Mouse (Mus musculus) kidney, adult 2 months (tissue): ENCODE data around the gene Gtf2i. TPM values are rescaled to one million over a fixed set of nuclear protein-coding genes. Genes with fewer than 3 reads are reported as not detected.
"Not testable (repeated sequence)": the region's sequence is repeated elsewhere in the genome, so short reads cannot be mapped to it uniquely, and the experiment has no call there.

ENCODE experiments used
- DNase-seq: peaks from one replicate; pipeline ENCODE4 v3.0.0; 2021
- H3K27ac ChIP-seq: fragments of 200-500 bp; 2 replicates; pipeline ENCODE4 v1.5.1; 2012; ENCODE audit warnings: low read depth, low read length, control low read depth, inconsistent platforms; ENCODE audit not compliant: insufficient read depth
- H3K27me3 ChIP-seq: fragments of 200-500 bp; replicated peaks from 2 replicates; pipeline ENCODE4 v1.6.1; 2012; ENCODE audit warnings: mild to moderate bottlenecking, moderate library complexity, low read length, inconsistent platforms; ENCODE audit not compliant: control insufficient read depth, insufficient read depth
- H3K36me3 ChIP-seq: fragments of 200-500 bp; 2 replicates; pipeline ENCODE4 v1.6.1; 2012; ENCODE audit warnings: mild to moderate bottlenecking, moderate library complexity, low read length, inconsistent platforms; ENCODE audit not compliant: control insufficient read depth, insufficient read depth
- H3K4me1 ChIP-seq: fragments of 200-500 bp; 2 replicates; pipeline ENCODE4 v1.6.1; 2011; ENCODE audit warnings: low read length; ENCODE audit not compliant: control insufficient read depth, insufficient read depth
- H3K4me3 ChIP-seq: fragments of 200-500 bp; 2 replicates; pipeline ENCODE4 v1.5.1; 2011; ENCODE audit warnings: mild to moderate bottlenecking, low read depth, low read length, control low read depth; ENCODE audit not compliant: insufficient read depth
- CTCF ChIP-seq: fragments of 200-500 bp; conservative IDR thresholded peaks from 2 replicates; pipeline ENCODE4 v1.5.1; 2011; ENCODE audit warnings: low read depth, mild to moderate bottlenecking, control low read depth, low read length, moderate library complexity, mixed read lengths; ENCODE audit not compliant: insufficient read depth, insufficient read length
- POLR2A ChIP-seq: fragments of 200-500 bp; IDR thresholded peaks from one replicate; pipeline ENCODE4 v1.6.1; 2011; ENCODE audit warnings: low read depth, low read length, control low read depth
- WGBS: fragments of 180-500 bp; shearing (Covaris S2); methylation state at CpG from one replicate; pipeline ENCODE4 v1.1.7; 2018; 5-methylcytosine and 5-hydroxymethylcytosine counted together
- polyA plus RNA-seq: library from polyadenylated mRNA; depleted of rRNA; stranded (reverse); fragments of >200 nt; gene quantifications from 2 replicates; pipeline ENCODE4 v1.2.3, GENCODE M21; 2012

The Gtf2i gene
- polyA plus RNA-seq, 1 experiment = 103 TPM

DNA sequence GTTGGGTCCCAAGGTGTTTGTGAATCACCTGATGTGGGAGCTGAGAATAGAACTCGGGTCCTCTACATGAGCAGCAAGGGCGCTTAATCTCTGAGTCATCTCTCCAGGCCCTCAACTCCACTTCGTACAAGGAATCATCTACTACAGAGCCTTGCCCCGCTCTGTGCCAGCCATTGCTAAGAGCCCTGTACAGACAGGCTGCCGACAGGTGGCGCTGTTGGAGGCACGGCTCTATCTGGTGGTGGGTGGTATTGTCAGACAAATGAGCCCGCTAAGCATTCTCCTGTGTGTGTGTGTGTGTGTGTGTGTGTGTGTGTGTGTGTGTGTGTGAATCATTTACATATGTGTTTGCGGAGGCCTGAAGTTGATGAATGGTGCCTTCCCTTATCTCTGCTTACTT is 30.9 kb upstream of the Gtf2i start:
- WGBS = 83% methylated on average over 9 of the region's 9 CpGs
- H3K27me3 ChIP-seq = no peaks in the 10 kb centered on the region
- H3K36me3 ChIP-seq = no peaks in the 10 kb centered on the region
- TF ChIP-seq CTCF (peak; percentile 48), POLR2A (no peak)
- no peak overlapping the region for H3K4me3 ChIP-seq
- H3K27ac ChIP-seq = no peak overlapping the region
- H3K4me1 ChIP-seq = no peaks in the 10 kb centered on the region
- DNase-seq = no peak

- H3K36me3 ChIP-seq = no peaks in the 10 kb centered on the region
- H3K27ac ChIP-seq = no peak overlapping the region
- H3K27me3 ChIP-seq = no peaks in the 10 kb centered on the region
- H3K4me3 ChIP-seq = no peak overlapping the region
- no peak for DNase-seq
- TF ChIP-seq CTCF = no peak
- no peak for TF ChIP-seq POLR2A
- H3K4me1 ChIP-seq = 0 out of 2 replicates have a peak, but pooled peaks cover 4% of the 10 kb centered on the region
- WGBS = 84% methylated on average over 8 of the region's 8 CpGs
Measured at GRCm38 (mm10) chr5:134344076-134344475, 29.5 kb upstream of the Gtf2i start.

- H3K36me3 ChIP-seq, H3K27ac ChIP-seq, H3K27me3 ChIP-seq, H3K4me3 ChIP-seq, DNase-seq, H3K4me1 ChIP-seq: not testable (repeated sequence)
- 77% methylated on average over 4 of the region's 4 CpGs for WGBS
Measured at GRCm38 (mm10) chr5:134343530-134343929, 29.0 kb upstream of the Gtf2i start.

GRCm38 (mm10) chr5:134342503-134343205 is 28.1 kb upstream of the Gtf2i start:
- no peaks in the 10 kb centered on the region for H3K36me3 ChIP-seq
- TF ChIP-seq POLR2A (no peak), CTCF (no peak)
- 0 out of 2 replicates have a peak, but pooled peaks cover 4% of the 10 kb centered on the region for H3K4me1 ChIP-seq
- 0 out of 2 replicates have a peak overlapping the region, but pooled peaks have one; percentile 2 for H3K27ac ChIP-seq
- peak overlapping the region; percentile 32; the same call in 1 of the 2 replicates for H3K4me3 ChIP-seq
- H3K27me3 ChIP-seq = no peaks in the 10 kb centered on the region
- 61% methylated on average over 18 of the region's 18 CpGs for WGBS
- DNase-seq = peak; percentile 41

DNA sequence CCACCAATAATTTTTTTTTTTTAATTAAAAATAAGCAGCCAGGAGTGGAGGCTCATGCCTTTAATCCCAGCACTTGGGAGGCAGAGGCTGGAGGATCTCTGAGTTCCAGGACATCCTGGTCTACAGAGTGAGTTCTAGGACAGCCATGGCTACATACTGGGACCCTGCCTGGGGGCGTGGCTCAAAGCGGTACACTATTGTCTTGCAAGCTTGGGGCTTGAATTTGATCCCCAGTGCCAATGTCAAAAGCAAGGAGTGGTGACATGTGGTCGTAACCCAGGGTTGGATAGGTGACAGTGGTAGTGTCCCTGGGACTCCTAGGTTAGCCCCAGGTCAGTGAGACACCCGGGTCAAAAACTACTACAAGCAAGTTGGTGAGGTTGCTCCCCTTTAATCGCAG is 27.2 kb upstream of the Gtf2i start:
- Histone ChIP-seq H3K27me3 (no peaks in the 10 kb centered on the region), H3K27ac (no peak overlapping the region), H3K4me3 (no peak overlapping the region), H3K4me1 (0 out of 2 replicates have a peak, but pooled peaks cover 4% of the 10 kb centered on the region), H3K36me3 (no peaks in the 10 kb centered on the region)
- no peak for DNase-seq
- 91% methylated on average over 5 of the region's 5 CpGs for WGBS
- no peak for TF ChIP-seq POLR2A
- no peak for TF ChIP-seq CTCF

DNA sequence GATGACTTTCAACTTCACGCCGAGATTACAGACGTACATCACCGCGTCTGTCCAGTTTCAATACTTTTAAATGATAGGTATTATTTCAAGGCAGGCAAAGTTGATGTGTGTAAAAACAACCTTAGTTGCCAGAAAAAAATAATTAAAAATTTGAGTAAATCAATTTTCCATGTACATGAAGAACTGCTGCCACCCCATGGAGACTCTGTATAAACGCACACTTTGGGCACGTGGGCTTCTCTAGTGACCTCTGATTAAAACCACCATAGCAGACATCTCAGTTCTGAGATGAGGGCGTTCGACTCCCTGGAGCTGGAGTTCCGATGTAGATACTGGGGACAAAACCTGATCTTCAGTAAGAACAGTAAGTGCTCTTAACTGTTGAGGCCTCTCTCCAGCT is 26.8 kb upstream of the Gtf2i start:
- no peak overlapping the region for H3K27ac ChIP-seq
- H3K4me1 ChIP-seq = 0 out of 2 replicates have a peak, but pooled peaks cover 4% of the 10 kb centered on the region
- no peaks in the 10 kb centered on the region for H3K27me3 ChIP-seq
- H3K4me3 ChIP-seq = no peak overlapping the region
- DNase-seq = peak; percentile 29
- H3K36me3 ChIP-seq = no peaks in the 10 kb centered on the region
- 46% methylated on average over 10 of the region's 10 CpGs for WGBS
- TF ChIP-seq CTCF (peak; percentile 56), POLR2A (no peak)

- Histone ChIP-seq H3K4me3 (no peak overlapping the region), H3K27me3 (no peaks in the 10 kb centered on the region), H3K36me3 (no peaks in the 10 kb centered on the region), H3K4me1 (0 out of 2 replicates have a peak, but pooled peaks cover 4% of the 10 kb centered on the region), H3K27ac (no peak overlapping the region)
- TF ChIP-seq CTCF (no peak), POLR2A (no peak)
- 32% methylated on average over 6 of the region's 6 CpGs for WGBS
- DNase-seq = peak; percentile 57
Measured at GRCm38 (mm10) chr5:134340101-134340522, 25.6 kb upstream of the Gtf2i start.

DNA sequence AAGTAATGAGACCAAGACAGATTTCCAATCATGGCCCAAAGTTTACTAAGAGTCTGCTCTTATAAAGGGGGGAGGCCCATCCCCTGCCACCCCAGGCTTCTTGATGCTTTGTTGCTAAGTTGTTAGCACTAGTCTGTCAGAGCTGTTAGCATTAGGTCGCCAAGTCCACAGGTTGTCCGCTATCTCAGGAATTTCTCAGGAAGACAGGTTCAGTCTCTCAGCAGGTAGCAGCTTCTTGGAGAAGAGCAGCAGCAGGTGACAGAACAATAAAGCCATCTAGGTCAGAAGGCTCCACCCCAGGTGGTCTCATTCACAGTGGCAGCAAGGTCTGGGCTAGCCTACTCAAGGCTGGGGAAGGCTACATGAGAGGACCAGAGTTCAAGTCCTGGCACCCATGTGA is 22.5 kb upstream of the Gtf2i start:
- H3K4me1 ChIP-seq, H3K4me3 ChIP-seq, H3K27me3 ChIP-seq, H3K36me3 ChIP-seq, DNase-seq, H3K27ac ChIP-seq: not testable (repeated sequence)
- 91% methylated on average over 2 of the region's 2 CpGs for WGBS
